Mouse (Mus musculus) stomach, embryonic 15.5 days (tissue): ENCODE data around the gene Tob1. TPM values are rescaled to one million over a fixed set of nuclear protein-coding genes. Genes with fewer than 3 reads are reported as not detected.

ENCODE experiments used
- ATAC-seq: fragments of 200-750 bp; cut with Nextera tagmentation; 2 replicates; pipeline ENCODE4 v1.8.0; 2017; ENCODE audit warnings: low read depth, moderate number of reproducible peaks, moderate TSS enrichment; ENCODE audit not compliant: insufficient read depth, low FRiP score
- H3K27ac ChIP-seq: fragments of 300-500 bp; sonication (generic); 2 replicates; pipeline ENCODE4 v1.5.1; 2015; ENCODE audit warnings: mild to moderate bottlenecking, inconsistent platforms
- H3K27me3 ChIP-seq: fragments of 300-500 bp; sonication (generic); replicated peaks from 2 replicates; pipeline ENCODE4 v1.6.1; 2015; ENCODE audit warnings: inconsistent platforms
- H3K36me3 ChIP-seq: fragments of 300-500 bp; sonication (generic); 2 replicates; pipeline ENCODE4 v1.6.1; 2015; ENCODE audit warnings: inconsistent platforms
- H3K4me1 ChIP-seq: fragments of 300-500 bp; sonication (generic); 2 replicates; pipeline ENCODE4 v1.6.1; 2015; ENCODE audit warnings: inconsistent platforms
- H3K4me2 ChIP-seq: fragments of 300-500 bp; sonication (generic); 2 replicates; pipeline ENCODE4 v1.6.1; 2015; ENCODE audit warnings: mild to moderate bottlenecking, inconsistent platforms
- H3K4me3 ChIP-seq: fragments of 300-500 bp; sonication (generic); replicated peaks from 2 replicates; pipeline ENCODE4 v1.5.1; 2015; ENCODE audit warnings: inconsistent platforms
- H3K9ac ChIP-seq: fragments of 300-500 bp; sonication (generic); 2 replicates; pipeline ENCODE4 v1.6.1; 2015; ENCODE audit warnings: inconsistent platforms
- H3K9me3 ChIP-seq: fragments of 300-500 bp; sonication (generic); 2 replicates; pipeline ENCODE4 v1.6.1; 2016; ENCODE audit warnings: inconsistent platforms
- WGBS: fragments of 180-500 bp; shearing (Covaris S2); methylation state at CpG from one replicate; pipeline ENCODE4 v1.1.7; 2015; 5-methylcytosine and 5-hydroxymethylcytosine counted together
- polyA plus RNA-seq: library from polyadenylated mRNA; unstranded; fragments of >200 nt; fragmentation: Nextera tagmentation; extraction: Ambion mirVana; gene quantifications from 2 replicates; pipeline ENCODE4 v1.2.1, GENCODE M21; 2015

Gene Tob1
- 54.8 and 65.2 TPM in 2 replicates for polyA plus RNA-seq

- WGBS = under 1% methylated on average over 54 of the region's 55 CpGs
- Histone ChIP-seq H3K27ac (peak within 1 kb of the TSS; percentile 99), H3K4me3 (peak within 1 kb of the TSS; percentile 96), H3K4me1 (no peaks in the 10 kb centered on the region), H3K27me3 (no peaks in the 10 kb centered on the region), H3K36me3 (peaks cover 5% of the 10 kb centered on the region; the same call in 1 of the 2 replicates), H3K4me2 (peak within 1 kb of the TSS; percentile 99), H3K9ac (peak within 1 kb of the TSS; percentile 96), H3K9me3 (no peaks in the 10 kb centered on the region)
- ATAC-seq = peak; percentile 96
Measured at GRCm38 (mm10) chr11:94211124-94211603, at the start of gene Tob1. TSS of gene Tob1 (plus strand) at chr11:94211454.

- no peak overlapping the region for H3K4me3 ChIP-seq
- H3K27me3 ChIP-seq = no peaks in the 10 kb centered on the region
- H3K4me2 ChIP-seq = no peak overlapping the region
- WGBS = 78% methylated on average over 11 of the region's 11 CpGs
- H3K27ac ChIP-seq = peak overlapping the region; percentile 93
- ATAC-seq = no peak
- H3K9me3 ChIP-seq = no peaks in the 10 kb centered on the region
- H3K36me3 ChIP-seq = no peaks in the 10 kb centered on the region
- no peak overlapping the region for H3K9ac ChIP-seq
- H3K4me1 ChIP-seq = peaks cover 38% of the 10 kb centered on the region
Measured at GRCm38 (mm10) chr11:94161867-94162581, 49.2 kb upstream of the Tob1 start.

- Histone ChIP-seq H3K27me3 (no peaks in the 10 kb centered on the region), H3K27ac (peak overlapping the region; percentile 5; the same call in 1 of the 2 replicates), H3K4me1 (peaks cover 43% of the 10 kb centered on the region), H3K4me3 (no peak overlapping the region), H3K4me2 (no peak overlapping the region), H3K36me3 (no peaks in the 10 kb centered on the region), H3K9ac (no peak overlapping the region), H3K9me3 (no peaks in the 10 kb centered on the region)
- WGBS = 67% methylated on average over 9 of the region's 9 CpGs
- ATAC-seq = no peak
Measured at GRCm38 (mm10) chr11:94163005-94163767, 48.1 kb upstream of the Tob1 start.

- ATAC-seq = no peak
- H3K36me3 ChIP-seq = no peaks in the 10 kb centered on the region
- H3K4me2 ChIP-seq = no peak overlapping the region
- WGBS = 70% methylated on average over 4 of the region's 4 CpGs
- no peak overlapping the region for H3K4me3 ChIP-seq
- peaks cover 18% of the 10 kb centered on the region for H3K4me1 ChIP-seq
- H3K27ac ChIP-seq = no peak overlapping the region
- no peaks in the 10 kb centered on the region for H3K27me3 ChIP-seq
- H3K9me3 ChIP-seq = no peaks in the 10 kb centered on the region
- no peak overlapping the region for H3K9ac ChIP-seq
Measured at GRCm38 (mm10) chr11:94165745-94166144, 45.5 kb upstream of the Tob1 start.

GRCm38 (mm10) chr11:94168238-94168637 is 43.0 kb upstream of the Tob1 start:
- Histone ChIP-seq H3K36me3 (no peaks in the 10 kb centered on the region), H3K9ac (no peak overlapping the region), H3K27ac (no peak overlapping the region), H3K4me3 (no peak overlapping the region), H3K4me2 (no peak overlapping the region), H3K27me3 (no peaks in the 10 kb centered on the region), H3K4me1 (peaks cover 11% of the 10 kb centered on the region; the same call in 1 of the 2 replicates), H3K9me3 (no peaks in the 10 kb centered on the region)
- 49% methylated on average over 5 of the region's 5 CpGs for WGBS
- ATAC-seq = no peak

GRCm38 (mm10) chr11:94169596-94169995 is 41.7 kb upstream of the Tob1 start:
- Histone ChIP-seq H3K9ac (no peak overlapping the region), H3K27me3 (no peaks in the 10 kb centered on the region), H3K36me3 (no peaks in the 10 kb centered on the region), H3K4me3 (no peak overlapping the region), H3K4me1 (peaks cover 15% of the 10 kb centered on the region; the same call in 1 of the 2 replicates), H3K9me3 (no peaks in the 10 kb centered on the region), H3K27ac (no peak overlapping the region), H3K4me2 (no peak overlapping the region)
- ATAC-seq = no peak
- WGBS = 68% methylated on average over 5 of the region's 5 CpGs

GRCm38 (mm10) chr11:94171691-94172090 is 39.6 kb upstream of the Tob1 start:
- H3K27me3 ChIP-seq = no peaks in the 10 kb centered on the region
- no peaks in the 10 kb centered on the region for H3K9me3 ChIP-seq
- H3K4me2 ChIP-seq = no peak overlapping the region
- no peak overlapping the region for H3K9ac ChIP-seq
- no peak overlapping the region for H3K4me3 ChIP-seq
- H3K36me3 ChIP-seq = no peaks in the 10 kb centered on the region
- peaks cover 25% of the 10 kb centered on the region for H3K4me1 ChIP-seq
- WGBS = 75% methylated on average over 5 of the region's 5 CpGs
- ATAC-seq = no peak
- H3K27ac ChIP-seq = peak overlapping the region; percentile 67

- Histone ChIP-seq H3K9ac (no peak overlapping the region), H3K4me2 (no peak overlapping the region), H3K9me3 (no peaks in the 10 kb centered on the region), H3K4me1 (peaks cover 24% of the 10 kb centered on the region), H3K27ac (peak overlapping the region; percentile 67), H3K27me3 (no peaks in the 10 kb centered on the region), H3K36me3 (no peaks in the 10 kb centered on the region), H3K4me3 (no peak overlapping the region)
- WGBS = 61% methylated on average over 9 of the region's 9 CpGs
- ATAC-seq = peak; percentile 73; the same call in 1 of the 2 replicates
Measured at GRCm38 (mm10) chr11:94172186-94172585, 39.1 kb upstream of the Tob1 start.

- Histone ChIP-seq H3K27me3 (no peaks in the 10 kb centered on the region), H3K9ac (no peak overlapping the region), H3K4me3 (no peak overlapping the region), H3K9me3 (no peaks in the 10 kb centered on the region), H3K4me1 (peaks cover 20% of the 10 kb centered on the region), H3K36me3 (no peaks in the 10 kb centered on the region), H3K4me2 (no peak overlapping the region), H3K27ac (peak overlapping the region; percentile 31)
- no peak for ATAC-seq
- WGBS = 19% methylated on average over 4 of the region's 4 CpGs
Measured at GRCm38 (mm10) chr11:94173726-94174146, 37.5 kb upstream of the Tob1 start.

GRCm38 (mm10) chr11:94175288-94175687 is 36.0 kb upstream of the Tob1 start:
- H3K4me3 ChIP-seq = no peak overlapping the region
- no peaks in the 10 kb centered on the region for H3K27me3 ChIP-seq
- H3K4me2 ChIP-seq = no peak overlapping the region
- 55% methylated on average over 7 of the region's 7 CpGs for WGBS
- no peaks in the 10 kb centered on the region for H3K36me3 ChIP-seq
- peaks cover 20% of the 10 kb centered on the region for H3K4me1 ChIP-seq
- H3K9ac ChIP-seq = no peak overlapping the region
- peak; percentile 29; the same call in 1 of the 2 replicates for ATAC-seq
- H3K27ac ChIP-seq = peak overlapping the region; percentile 70
- no peaks in the 10 kb centered on the region for H3K9me3 ChIP-seq

GRCm38 (mm10) chr11:94175694-94176093 is 35.6 kb upstream of the Tob1 start:
- H3K4me2 ChIP-seq = no peak overlapping the region
- H3K4me3 ChIP-seq = no peak overlapping the region
- H3K27ac ChIP-seq = peak overlapping the region; percentile 70
- no peaks in the 10 kb centered on the region for H3K27me3 ChIP-seq
- H3K9me3 ChIP-seq = no peaks in the 10 kb centered on the region
- H3K9ac ChIP-seq = no peak overlapping the region
- WGBS = 40% methylated on average over 8 of the region's 8 CpGs
- peaks cover 20% of the 10 kb centered on the region for H3K4me1 ChIP-seq
- ATAC-seq = peak; percentile 68; the same call in 1 of the 2 replicates
- no peaks in the 10 kb centered on the region for H3K36me3 ChIP-seq
